Comparison of ENCODE assay signal across 9 mouse cellular contexts in the genomic region with DNA sequence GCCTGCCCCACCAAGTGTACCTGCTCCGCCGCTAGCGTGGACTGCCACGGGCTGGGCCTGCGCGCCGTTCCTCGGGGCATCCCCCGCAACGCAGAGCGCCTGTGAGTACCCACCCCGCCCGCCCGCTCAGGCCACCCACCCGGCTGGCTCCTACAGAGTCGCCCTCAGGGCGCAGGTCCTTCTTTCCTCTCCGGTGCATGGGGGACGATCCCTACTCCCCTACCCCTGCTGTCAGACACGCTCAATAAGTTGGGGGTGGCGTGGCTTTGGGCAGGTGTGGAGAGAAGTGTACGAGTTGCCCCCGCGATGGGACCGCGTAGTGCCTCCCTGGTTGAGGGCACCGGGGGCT. TPM values are rescaled to one million over a fixed set of nuclear protein-coding genes. Genes with fewer than 3 reads are reported as not detected.
A peak's percentile ranks its signal among the peaks of the same experiment; 100 is the strongest.
DNase-seq lines count a peak whose midpoint lies in the region; ATAC-seq and TF ChIP-seq lines count a peak whose summit lies in the region.
"Had no signal": no experiment of that assay in that cellular context is flagged by ENCODE, and none has a peak within 500 bp of the region (broad histone marks: within the 10 kb centered on the region; RNA-seq: fewer than 3 reads in every experiment).

No protein-coding gene starts in this region.

- H3K27ac ChIP-seq in kidney, embryonic 14.5 days (ENCODE audit: low read depth, low read length) = no peak overlapping the region
- peak overlapping the region; percentile 85 for H3K27ac ChIP-seq in forebrain, embryonic 10.5 days
- peak overlapping the region; percentile 96 for H3K27ac ChIP-seq in limb, embryonic 10.5 days
- no peak overlapping the region for H3K27ac ChIP-seq in olfactory bulb, adult 2 months (ENCODE audit: insufficient read depth, low read depth, low read length)

- no peaks in the 10 kb centered on the region for H3K36me3 ChIP-seq in kidney, embryonic 14.5 days (ENCODE audit: control insufficient read depth, insufficient read depth, low read length)
- no peaks in the 10 kb centered on the region for H3K36me3 ChIP-seq in forebrain, embryonic 10.5 days (replicated peaks)
- peaks cover 6% of the 10 kb centered on the region; the same call in 1 of the 2 replicates for H3K36me3 ChIP-seq in limb, embryonic 10.5 days

- H3K4me1 ChIP-seq in kidney, embryonic 14.5 days (ENCODE audit: control insufficient read depth, insufficient read depth, low read length) = peaks cover 34% of the 10 kb centered on the region
- peaks cover 84% of the 10 kb centered on the region for H3K4me1 ChIP-seq in forebrain, embryonic 10.5 days
- peaks cover 83% of the 10 kb centered on the region for H3K4me1 ChIP-seq in limb, embryonic 10.5 days
- H3K4me1 ChIP-seq in olfactory bulb, adult 2 months (ENCODE audit: control insufficient read depth, insufficient read depth, low read length) = peaks cover 12% of the 10 kb centered on the region

- no peak for TF ChIP-seq POLR2A in olfactory bulb, adult 2 months (IDR thresholded peaks at IDR 0.05; ENCODE audit: insufficient read depth, low read depth, low read length)

- peaks cover 13% of the 10 kb centered on the region for H3K27me3 ChIP-seq in kidney, embryonic 14.5 days (ENCODE audit: control insufficient read depth, insufficient read depth, low read length)
- H3K27me3 ChIP-seq in forebrain, embryonic 10.5 days (ENCODE audit: poor library complexity, severe bottlenecking) = peaks cover 97% of the 10 kb centered on the region
- peaks cover 16% of the 10 kb centered on the region; the same call in 1 of the 2 replicates for H3K27me3 ChIP-seq in limb, embryonic 10.5 days (ENCODE audit: low read depth, poor library complexity, severe bottlenecking)

- H3K9me3 ChIP-seq in kidney, embryonic 14.5 days (ENCODE audit: control insufficient read depth, low read length) = no peaks in the 10 kb centered on the region
- H3K9me3 ChIP-seq in forebrain, embryonic 10.5 days = no peaks in the 10 kb centered on the region
- H3K9me3 ChIP-seq in limb, embryonic 10.5 days (replicated peaks) = no peaks in the 10 kb centered on the region

- peak overlapping the region; percentile 92 for H3K4me2 ChIP-seq in kidney, embryonic 14.5 days (replicated peaks; ENCODE audit: low read depth, low read length)

- H3K9ac ChIP-seq in kidney, embryonic 14.5 days (ENCODE audit: low read depth, low read length) = peak overlapping the region; percentile 73

- TF ChIP-seq CTCF in olfactory bulb, adult 2 months (IDR thresholded peaks at IDR 0.05; ENCODE audit: insufficient read depth, low read depth, low read length) = no peak

- 1% methylated on average over 26 of the region's 27 CpGs for WGBS in kidney, embryonic 14.5 days
- under 1% methylated on average over 27 of the region's 27 CpGs for WGBS in forebrain, embryonic 10.5 days
- under 1% methylated on average over 27 of the region's 27 CpGs for WGBS in limb, embryonic 10.5 days
- under 1% methylated on average over 27 of the region's 27 CpGs for WGBS in olfactory bulb, adult 2 months

- H3K4me3 ChIP-seq in kidney, embryonic 14.5 days (ENCODE audit: low read length) = peak overlapping the region; percentile 68
- peak overlapping the region; percentile 79 for H3K4me3 ChIP-seq in forebrain, embryonic 10.5 days
- H3K4me3 ChIP-seq in limb, embryonic 10.5 days = peak overlapping the region; percentile 97
- H3K4me3 ChIP-seq in olfactory bulb, adult 2 months (ENCODE audit: insufficient read depth, low read depth, low read length) = peak overlapping the region; percentile 66

- no peak for ATAC-seq in kidney, embryonic 14.5 days (ENCODE audit: low FRiP score, low TSS enrichment)
- ATAC-seq in inflammation-experienced regulatory T-cells, adult 6 months = no peak
- ATAC-seq: Patski had no signal

- DNase-seq in kidney, adult 9 months = no peak
- peak; percentile 45 for DNase-seq in brain, adult 2 months (ENCODE audit: low read depth, low spot score)
- peak; percentile 35 for DNase-seq in forebrain, embryonic 10.5 days (ENCODE audit: extremely low spot score, low spot score)
- peak; percentile 68 for DNase-seq in limb, embryonic 10.5 days (ENCODE audit: low spot score)
- DNase-seq in adrenal gland, postnatal 14 days = no peak

RNA-seq across cellular contexts. Expression of a gene that starts 0.6 kb away (rescaled TPM):
- 20.4 and 21.5 TPM in 2 replicates for polyA plus RNA-seq in kidney, embryonic 14.5 days (2014; fragmentation: Nextera tagmentation; extraction: Ambion mirVana)
- 4.8 and 4.9 TPM in 2 replicates for polyA plus RNA-seq in forebrain, embryonic 10.5 days (2016; fragmentation: Nextera tagmentation; extraction: Ambion mirVana)
- polyA plus RNA-seq in limb, embryonic 10.5 days (2016; fragmentation: Nextera tagmentation; extraction: Ambion mirVana) = 20.2 and 21.9 TPM in 2 replicates
- not detected in 2 replicates for polyA plus RNA-seq in olfactory bulb, adult 2 months (2012; ENCODE audit: insufficient read depth, insufficient read length, low replicate concordance, missing spikeins)
- total RNA-seq in adrenal gland, postnatal 14 days (2021) = 43.7 and 46.3 TPM in 2 replicates
- not detected for polyA plus RNA-seq in inflammation-experienced regulatory T-cells, adult 6 months (2017; shearing (Covaris generic))

Comparison
In these comparisons a context has a peak if more than half of its experiments do, and no peak if none do; other contexts are left out.
1. H3K27ac ChIP-seq: peak in forebrain, embryonic 10.5 days (single experiment) and limb, embryonic 10.5 days (single experiment); none in kidney, embryonic 14.5 days (single experiment) and olfactory bulb, adult 2 months (single experiment).
2. DNase-seq: peak in brain, adult 2 months (single experiment), forebrain, embryonic 10.5 days (single experiment) and limb, embryonic 10.5 days (single experiment); none in kidney, adult 9 months (single experiment) and adrenal gland, postnatal 14 days (single experiment).
3. Peak in every context shown above with its lines, with median percentiles within 50 percentile points of each other: H3K4me3 ChIP-seq.